Mouse (Mus musculus): ENCODE results near the gene Alg1.

Alg1 gene

DNA sequence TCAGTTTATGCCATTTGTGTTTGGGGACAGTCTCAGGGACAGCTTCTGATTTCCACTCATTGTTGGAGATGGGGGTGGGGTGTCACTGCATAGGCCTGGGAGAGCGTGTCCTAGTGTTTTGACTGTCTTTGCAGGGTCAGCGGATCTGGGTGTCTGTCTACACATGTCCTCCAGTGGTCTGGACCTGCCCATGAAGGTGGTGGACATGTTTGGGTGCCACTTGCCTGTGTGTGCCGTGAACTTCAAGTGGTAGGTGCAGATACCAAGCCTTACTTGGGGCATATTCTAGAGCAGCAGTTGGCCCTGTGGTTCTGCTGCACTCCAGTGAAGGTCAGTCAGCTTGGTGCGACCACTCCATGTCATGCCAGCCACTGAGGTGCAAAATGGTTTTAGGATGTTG lies 8.9 kb downstream of the Alg1 start:
- DNase-seq (ENCODE audit: low spot score in 2 of 2): no peak

DNA sequence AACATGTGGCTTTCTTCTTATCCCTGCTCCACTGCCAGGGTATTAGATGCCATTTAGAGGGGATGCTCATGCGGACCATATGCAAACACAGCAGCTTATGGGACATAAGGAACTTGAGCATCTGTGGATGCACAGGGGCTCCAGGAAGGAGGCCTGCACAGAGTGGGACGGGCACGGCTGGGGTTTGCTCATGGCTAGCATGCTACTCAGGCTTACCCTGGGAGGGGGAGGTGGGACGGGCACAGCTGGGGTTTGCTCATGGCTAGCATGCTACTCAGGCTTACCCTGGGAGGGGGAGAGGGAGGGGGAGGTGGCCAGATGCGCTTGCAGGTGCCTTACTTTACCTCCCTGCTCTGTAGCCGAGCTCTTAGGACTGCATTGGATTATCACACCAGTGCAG lies 9.5 kb downstream of the Alg1 start:
- DNase-seq (ENCODE audit: low spot score in 2 of 2): no peak

DNA sequence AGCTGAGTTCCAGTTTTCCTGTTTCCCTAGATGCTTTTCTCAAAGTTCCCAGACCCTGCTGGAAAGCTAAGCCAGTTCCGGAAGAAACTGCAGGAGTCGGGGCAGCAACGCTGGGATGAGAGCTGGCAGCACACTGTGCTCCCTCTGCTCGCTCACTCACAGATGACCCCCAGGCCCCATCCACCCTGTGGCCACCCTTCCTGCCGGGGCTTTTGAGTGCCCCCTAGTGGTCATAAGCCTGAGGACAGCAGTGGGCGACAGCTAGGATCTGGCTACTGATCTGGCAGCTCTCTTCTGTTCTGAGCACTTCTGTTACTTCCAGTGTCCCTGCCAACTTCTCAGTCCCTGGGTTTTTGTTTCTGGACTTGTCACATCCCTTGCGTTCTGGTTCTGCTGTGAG lies 11.0 kb downstream of the Alg1 start:
- peak in 1 of 2 experiments; percentile 45 for DNase-seq (ENCODE audit: low spot score in 2 of 2)

DNA sequence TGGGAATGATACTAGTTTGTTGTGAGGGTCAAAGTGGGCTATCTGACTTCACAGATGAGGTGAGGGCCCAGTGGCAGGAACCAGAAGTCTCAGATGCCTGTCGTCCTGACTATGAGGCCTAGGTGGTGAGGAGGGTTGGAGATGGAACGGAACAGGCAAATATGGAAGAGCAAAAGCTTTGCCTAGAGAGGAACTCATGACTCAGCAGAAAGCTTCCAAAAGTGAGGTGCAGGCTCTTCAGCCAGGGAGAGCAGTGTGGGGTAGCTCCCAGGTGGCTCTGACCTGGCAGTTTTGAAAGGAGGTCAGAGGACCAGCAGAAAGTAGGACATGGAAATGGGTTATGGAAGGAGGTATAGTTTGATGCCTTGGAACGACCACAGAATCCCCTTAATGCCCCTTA lies 17.5 kb downstream of the Alg1 start:
- DNase-seq (ENCODE audit: low spot score in 2 of 2): no peak

DNA sequence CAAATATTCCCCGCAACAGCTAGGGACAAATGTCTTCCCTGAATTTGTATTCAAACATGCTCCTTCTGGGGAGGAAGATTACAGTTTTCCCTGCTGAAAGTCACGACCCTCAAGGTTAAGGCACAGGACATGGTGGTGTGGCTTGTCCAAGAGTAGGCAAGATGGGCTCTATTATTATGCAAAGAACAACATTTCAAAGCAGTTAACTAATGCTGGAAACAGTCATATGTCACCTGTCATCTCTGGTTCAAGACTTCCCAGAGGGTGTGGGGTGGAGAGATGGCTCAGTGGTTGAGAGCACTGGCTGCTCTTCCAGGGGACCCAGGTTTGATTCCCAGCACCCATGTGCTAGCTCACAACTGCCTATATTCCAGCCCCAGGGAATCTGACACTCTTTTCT lies 18.8 kb downstream of the Alg1 start:
- no peak for DNase-seq (ENCODE audit: low spot score in 2 of 2)

DNA sequence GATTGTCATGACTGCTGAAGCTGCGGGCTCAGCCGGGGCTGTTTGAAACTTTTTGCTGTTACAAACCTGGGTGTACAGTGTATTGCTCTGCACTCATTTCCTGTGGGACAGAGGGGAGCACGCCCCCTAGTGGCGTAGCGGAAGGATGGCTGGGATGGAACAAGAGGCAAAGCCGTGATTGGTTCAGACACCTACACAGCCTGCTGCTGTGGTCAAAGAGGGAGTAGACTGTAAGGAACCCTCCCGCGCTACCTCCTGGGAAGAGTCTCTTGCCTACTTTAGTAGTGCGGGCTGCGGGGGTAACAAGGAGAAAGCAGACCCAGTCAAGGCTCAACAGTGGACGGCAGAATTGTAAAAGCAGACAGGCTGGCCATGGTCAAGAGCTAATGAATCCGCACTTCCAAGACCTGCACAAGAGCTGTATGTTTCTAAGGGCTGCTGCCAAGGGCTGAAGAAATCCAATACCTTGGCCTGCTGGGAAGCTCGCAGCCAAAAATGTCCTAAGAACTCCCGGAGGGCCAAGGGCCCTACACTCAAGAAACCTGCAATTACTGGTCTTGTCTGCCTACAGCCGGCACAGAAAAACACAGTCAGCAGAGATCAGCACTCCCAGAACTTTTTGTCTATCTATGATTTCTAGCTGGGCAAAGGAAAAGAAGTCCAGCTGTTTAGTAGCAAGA lies 21.1 kb downstream of the Alg1 start:
- peak; percentile 48 to 58 for DNase-seq (ENCODE audit: low spot score in 2 of 2)

DNA sequence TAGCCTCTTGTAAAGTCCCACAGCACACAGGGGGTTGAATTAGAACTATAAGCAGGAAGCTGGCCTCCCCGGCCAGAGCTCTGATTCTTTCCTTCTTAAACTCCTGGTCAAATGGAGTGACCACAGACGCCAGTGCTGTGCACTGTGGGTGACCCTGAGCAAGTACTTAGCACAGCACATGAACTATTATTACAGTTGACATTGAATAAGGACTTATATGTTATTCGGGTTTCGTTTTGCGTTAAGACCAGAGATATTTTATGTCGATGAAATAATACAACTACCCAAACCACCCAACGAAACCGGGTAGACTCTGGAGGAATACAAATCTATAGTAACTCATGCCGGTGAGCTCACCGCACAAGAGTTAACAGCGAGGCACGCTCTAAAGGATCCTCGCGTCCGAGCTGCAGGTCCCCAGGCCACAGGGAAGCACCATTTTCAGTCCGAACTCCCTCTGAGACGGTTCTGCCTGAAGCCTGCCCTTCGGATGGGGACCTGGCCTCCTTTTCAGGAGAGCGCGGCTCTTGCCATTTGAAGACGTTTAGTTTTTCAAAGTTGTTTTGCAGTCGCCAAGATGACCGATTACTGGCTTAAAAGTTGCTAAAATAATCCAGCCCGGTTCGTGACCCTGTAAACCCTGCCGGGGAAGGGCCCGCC lies 21.8 kb downstream of the Alg1 start:
- no peak for DNase-seq (ENCODE audit: low spot score in 2 of 2)

DNA sequence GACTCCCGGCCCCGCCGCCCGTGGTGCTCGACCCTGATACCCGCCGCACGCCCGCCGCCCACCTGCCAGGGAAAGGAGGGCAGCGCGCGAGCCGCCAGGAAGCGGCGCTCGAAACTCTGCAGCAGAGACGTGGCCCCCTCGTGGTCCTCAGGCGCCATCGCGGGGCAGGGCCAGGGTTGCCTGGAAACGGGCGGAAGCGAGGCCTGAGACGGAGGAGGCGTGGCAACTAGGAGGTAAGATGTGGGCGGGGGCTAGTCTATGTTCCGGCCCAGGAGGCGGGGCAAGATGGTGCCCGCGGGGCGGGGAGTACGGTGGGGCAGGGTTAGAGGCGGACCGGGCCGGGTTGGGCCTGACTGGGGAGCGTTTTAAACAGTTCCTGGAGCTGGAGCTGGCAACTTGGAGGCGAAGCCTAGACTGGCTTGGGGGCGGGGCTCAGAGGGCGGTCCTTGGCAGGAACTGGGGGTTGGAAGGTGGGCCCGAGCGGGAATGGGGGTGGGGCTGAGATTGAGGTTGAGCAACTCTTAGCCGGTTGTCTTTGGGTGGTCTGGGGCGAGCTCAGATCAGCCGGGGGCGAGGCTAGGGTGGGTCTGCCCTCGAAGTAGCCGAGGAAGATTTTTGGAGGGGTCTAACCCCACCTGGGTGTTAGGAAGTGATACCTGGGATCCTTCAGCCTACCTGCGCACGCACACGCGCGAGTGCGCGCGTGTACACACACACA lies 22.5 kb downstream of the Alg1 start, which contains the start of gene Eef2kmt:
Eef2kmt (minus strand) TSS at position 205 of the 718 bp plus-strand sequence.
- DNase-seq (ENCODE audit: low spot score in 2 of 2): peak; percentile 94

DNA sequence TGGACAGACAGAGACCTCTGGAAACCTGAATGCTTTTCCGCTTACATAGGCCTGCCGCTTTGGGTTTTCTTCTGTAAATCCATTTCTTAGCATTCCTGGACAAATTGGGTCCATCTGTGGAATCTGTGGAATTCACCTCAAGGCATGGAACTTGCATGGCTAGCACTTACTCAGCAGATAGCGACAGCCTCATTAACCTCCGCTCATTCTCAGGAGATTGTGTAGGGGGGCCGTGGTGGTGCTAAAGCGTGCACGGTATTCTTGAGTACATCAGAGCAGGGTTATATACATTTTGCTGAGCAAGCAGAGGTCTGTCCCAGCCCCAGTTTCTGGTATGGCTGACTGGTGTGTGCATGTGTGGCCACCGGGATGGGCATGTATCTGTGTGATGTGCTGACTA lies 29.7 kb downstream of the Alg1 start:
- no peak for DNase-seq (ENCODE audit: low spot score in 2 of 2)

DNA sequence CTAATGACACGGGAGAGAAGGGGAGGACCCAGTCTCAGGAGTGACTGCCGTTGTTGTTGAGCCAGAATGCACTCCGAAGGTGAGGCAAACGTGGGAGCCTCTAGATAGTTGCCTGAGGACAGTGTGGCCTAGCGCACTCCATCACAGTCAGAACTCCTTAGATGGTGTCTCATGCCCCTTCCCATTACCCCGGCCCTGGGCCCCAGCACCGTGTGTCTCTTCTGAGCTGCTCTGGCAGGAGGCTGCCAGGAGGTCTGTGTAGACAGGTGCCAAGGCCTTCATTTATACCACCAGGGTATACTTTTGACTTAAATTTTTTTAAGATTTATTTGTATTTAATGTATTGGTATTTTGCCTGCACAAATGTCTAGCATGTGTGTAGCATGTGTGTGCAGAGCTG lies 30.5 kb downstream of the Alg1 start:
- no peak for DNase-seq (ENCODE audit: low spot score in 2 of 2)

DNA sequence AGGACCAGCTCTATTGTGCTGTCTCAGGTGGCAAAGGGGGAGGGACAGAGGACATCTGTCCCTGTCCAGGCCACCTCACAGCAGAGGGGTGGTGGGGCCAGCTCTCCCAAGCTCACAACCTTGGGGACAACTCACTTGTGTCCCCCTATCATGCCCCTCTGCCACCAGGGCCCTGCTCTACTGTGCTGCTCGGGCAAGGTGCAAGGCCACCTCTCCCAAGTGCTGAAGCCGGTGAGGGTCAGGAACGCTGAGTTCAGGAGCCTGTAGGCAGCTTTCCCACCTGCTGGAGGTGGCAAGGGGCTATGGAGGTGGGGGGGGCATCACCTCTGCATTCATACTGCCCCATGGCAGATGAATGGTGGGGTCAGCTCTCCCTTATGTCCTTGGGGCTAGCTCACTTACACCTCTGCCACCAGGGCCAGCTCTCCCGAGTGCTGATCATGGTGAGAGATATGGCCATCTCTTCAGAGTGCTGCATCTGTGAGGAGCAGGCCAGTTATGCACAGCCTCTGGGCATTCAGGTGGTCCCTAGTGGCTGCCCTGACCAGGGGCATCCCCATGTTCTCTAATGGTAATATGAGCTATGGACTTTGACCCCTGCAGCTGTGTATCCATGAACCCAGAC lies 38.1 kb downstream of the Alg1 start:
- no peak for DNase-seq (ENCODE audit: low spot score in 2 of 2)

DNA sequence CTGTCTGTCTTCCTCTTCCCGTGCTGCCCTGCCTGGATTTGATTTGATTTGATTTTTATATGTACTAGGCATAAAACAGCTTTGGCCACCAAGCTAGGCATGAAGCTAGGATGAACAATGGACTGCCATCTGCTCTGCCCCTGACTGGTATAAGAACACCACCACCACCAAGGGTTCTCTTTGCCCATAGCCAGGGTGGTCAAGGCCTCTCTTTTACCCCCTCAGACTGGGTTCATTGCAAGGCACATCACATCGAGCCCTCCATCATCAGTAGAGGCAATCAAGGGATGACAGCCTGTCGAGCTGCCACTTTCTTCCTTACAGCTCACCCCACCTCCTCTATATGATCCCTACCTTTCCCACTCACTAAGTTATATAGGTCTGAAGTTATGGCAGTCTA lies 39.0 kb downstream of the Alg1 start:
- DNase-seq (ENCODE audit: low spot score in 2 of 2): no peak

DNA sequence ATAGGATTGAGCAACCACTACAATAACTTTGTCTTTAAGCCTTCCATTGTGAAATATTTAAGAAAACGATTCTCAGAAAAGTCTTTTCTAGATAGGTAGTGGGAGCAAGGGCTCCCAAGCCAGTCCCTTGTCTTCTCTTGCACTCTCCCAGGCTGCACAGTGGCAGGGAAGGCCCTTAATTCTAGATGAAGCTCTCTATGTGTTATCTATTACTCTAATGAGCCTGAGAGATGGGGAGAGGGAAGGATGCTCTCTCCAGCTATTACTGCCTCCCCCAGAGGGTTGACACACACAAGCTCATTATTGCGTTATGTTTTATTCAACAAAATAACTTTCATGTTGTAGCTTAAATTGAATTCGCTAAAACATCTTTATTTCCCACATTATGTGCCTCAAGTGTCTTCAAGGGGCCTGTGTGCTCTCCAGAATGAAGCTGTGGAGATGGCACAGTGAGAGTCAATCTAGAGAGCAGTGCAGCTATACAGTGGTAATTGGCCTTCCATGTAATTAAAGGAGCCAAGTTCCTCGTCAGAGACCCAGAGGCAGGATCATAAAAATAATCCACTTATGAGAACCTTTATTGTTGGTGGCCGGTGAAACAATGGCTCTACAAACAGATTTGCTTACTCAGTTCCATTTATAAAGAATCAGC lies 46.3 kb downstream of the Alg1 start:
- DNase-seq (ENCODE audit: low spot score in 2 of 2): no peak

DNA sequence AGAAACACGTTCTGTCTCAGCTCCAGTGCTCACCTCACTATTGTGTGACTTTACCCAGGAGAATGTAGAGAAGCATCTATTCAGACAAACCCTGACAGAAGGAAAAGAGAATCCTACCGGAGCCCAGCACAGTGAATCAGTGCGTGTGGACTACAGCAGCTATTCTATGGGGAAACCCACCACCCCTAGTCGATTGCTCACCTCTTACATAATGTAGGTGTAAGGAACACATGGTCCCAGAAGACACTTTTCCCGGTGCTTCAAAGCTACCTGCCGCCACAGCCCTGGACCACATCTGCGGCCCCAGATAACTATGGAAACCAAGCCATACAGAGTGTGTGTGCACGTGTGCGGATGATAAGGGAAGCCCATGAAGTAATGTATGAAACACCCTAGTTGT lies 49.3 kb downstream of the Alg1 start:
- no peak for DNase-seq (ENCODE audit: low spot score in 2 of 2)

DNA sequence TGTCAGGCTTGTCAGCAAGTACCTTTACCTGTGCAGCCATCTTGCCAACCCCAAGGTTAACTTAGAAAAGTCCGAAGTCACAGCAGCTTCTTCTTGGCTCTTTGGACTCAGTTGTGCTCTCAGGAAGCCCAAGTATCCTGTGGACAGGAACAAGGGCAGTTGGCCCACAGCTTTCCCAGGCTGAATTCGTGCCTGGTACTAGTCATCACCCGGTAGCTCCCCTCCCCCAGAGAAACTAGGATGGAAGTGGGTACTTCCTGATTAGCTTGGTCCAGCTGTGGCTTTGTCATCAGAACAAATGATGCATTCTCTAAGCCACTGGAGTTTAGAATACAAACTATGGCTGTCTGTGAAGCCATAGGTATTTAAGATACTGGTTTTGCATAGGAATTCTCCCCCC lies 52.0 kb downstream of the Alg1 start:
- DNase-seq (ENCODE audit: low spot score in 2 of 2): no peak
